Mouse (Mus musculus) liver, postnatal 0 days (tissue): ENCODE results near the gene Myh6.

Experiments
- CTCF ChIP-seq: sonication (generic); IDR thresholded peaks from 2 replicates; pipeline ENCODE4 v1.5.1; 2016; ENCODE audit warnings: antibody characterized with exemption, low read depth
- EP300 ChIP-seq: IDR thresholded peaks from 2 replicates; pipeline ENCODE4 v1.6.1; 2016; ENCODE audit warnings: antibody characterized with exemption, low read depth, mild to moderate bottlenecking

DNA sequence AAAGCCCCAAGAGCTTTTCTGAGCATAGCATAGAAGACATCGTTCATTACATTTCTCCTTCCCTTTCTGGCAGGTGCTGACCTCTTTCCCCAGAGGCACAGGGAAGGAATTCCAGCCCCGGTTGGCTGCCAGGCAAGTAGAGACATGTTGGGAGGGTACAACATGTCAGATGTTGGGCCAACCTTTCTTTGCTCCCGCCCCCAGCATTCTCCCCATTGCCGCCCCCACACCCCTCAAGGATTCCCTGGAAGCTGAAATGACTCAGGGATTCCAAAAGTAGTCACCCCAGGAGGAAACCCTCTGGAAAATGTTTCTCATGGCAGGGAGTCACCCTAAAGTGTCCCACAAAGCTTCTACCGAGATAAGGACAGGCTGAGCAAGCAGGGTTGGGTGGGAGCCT lies 36.9 kb downstream of the Myh6 start:
- no peak for TF ChIP-seq CTCF
- no peak for TF ChIP-seq EP300
